Mouse (Mus musculus) bone marrow, adult 2 months (tissue): Measurements from ENCODE around the gene Ccdc28a.

ENCODE experiments used
- CTCF ChIP-seq: fragments of 200-500 bp; IDR thresholded peaks from 2 replicates; pipeline ENCODE4 v1.5.1; 2011; ENCODE audit warnings: low read length, control low read depth; ENCODE audit not compliant: control insufficient read depth, insufficient read depth
- POLR2A ChIP-seq: fragments of 200-500 bp; IDR thresholded peaks from 2 replicates; pipeline ENCODE4 v1.6.1; 2011; ENCODE audit warnings: low read depth, mild to moderate bottlenecking, control low read depth, low read length, borderline replicate concordance; ENCODE audit not compliant: control insufficient read depth

- TF ChIP-seq CTCF = no peak
- TF ChIP-seq POLR2A = no peak
Measured at GRCm38 (mm10) chr10:18283991-18284390, 49.2 kb upstream of the Ccdc28a start.
